Mouse (Mus musculus): ENCODE measurements around the gene 5530401A14Rik. TPM values are rescaled to one million over a fixed set of nuclear protein-coding genes. Genes with fewer than 3 reads are reported as not detected.
A peak's percentile ranks its signal among the peaks of the same experiment; 100 is the strongest.

The 5530401A14Rik gene
- polyA plus RNA-seq, 1 experiment = 0.01 TPM

GRCm38 (mm10) chr11:81937516-81937915 lies 77.0 kb downstream of the 5530401A14Rik start:
- DNase-seq (ENCODE audit: low read depth) = no peak
- TF ChIP-seq CTCF (IDR thresholded peaks at IDR 0.05; ENCODE audit: borderline replicate concordance, extremely low read depth, insufficient read depth, insufficient read length) = no peak
- TF ChIP-seq POLR2A (IDR thresholded peaks at IDR 0.05; ENCODE audit: borderline replicate concordance, extremely low read depth, insufficient read depth, insufficient read length, poor library complexity, severe bottlenecking) = no peak

GRCm38 (mm10) chr11:81940988-81941387 lies 80.5 kb downstream of the 5530401A14Rik start:
- TF ChIP-seq POLR2A (IDR thresholded peaks at IDR 0.05; ENCODE audit: borderline replicate concordance, extremely low read depth, insufficient read depth, insufficient read length, poor library complexity, severe bottlenecking) = no peak
- TF ChIP-seq CTCF (IDR thresholded peaks at IDR 0.05; ENCODE audit: borderline replicate concordance, extremely low read depth, insufficient read depth, insufficient read length) = peak; percentile 70
- peak; percentile 38 for DNase-seq (ENCODE audit: low read depth)

DNA sequence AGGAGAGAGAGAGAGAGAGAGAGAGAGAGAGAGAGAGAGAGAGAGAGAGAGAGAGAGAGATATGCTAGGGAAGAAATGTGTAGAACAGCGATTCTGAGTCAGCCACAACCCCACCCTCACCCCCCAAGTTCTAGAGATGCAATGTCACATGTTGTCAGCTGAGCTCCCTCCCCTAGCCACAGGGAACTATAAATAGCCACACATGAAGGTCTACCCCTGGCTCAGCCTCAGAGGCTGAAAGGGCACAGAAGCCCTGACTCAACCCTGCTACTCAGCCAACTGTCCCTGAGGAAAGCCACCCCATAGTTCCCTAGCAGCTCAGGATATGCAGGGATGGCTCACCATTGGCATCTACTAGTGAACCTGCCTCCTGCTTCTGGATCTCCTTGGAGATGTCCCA lies 81.7 kb downstream of the 5530401A14Rik start:
- DNase-seq (ENCODE audit: low read depth) = no peak
- TF ChIP-seq CTCF (IDR thresholded peaks at IDR 0.05; ENCODE audit: borderline replicate concordance, extremely low read depth, insufficient read depth, insufficient read length) (no peak), POLR2A (IDR thresholded peaks at IDR 0.05; ENCODE audit: borderline replicate concordance, extremely low read depth, insufficient read depth, insufficient read length, poor library complexity, severe bottlenecking) (no peak)

Other genes with a start within 250 kb of the 5530401A14Rik start
- 12.4 and 24.0 TPM in 2 replicates for gene Asic2, start 107.8 kb downstream of the 5530401A14Rik start, polyA plus RNA-seq (2012; rRNA removed)
- gene Ccl2, start 174.9 kb downstream of the 5530401A14Rik start, polyA plus RNA-seq (2012; rRNA removed) = 0.72 and 0.74 TPM in 2 replicates
- gene Gm17268, start 177.9 kb downstream of the 5530401A14Rik start, polyA plus RNA-seq (2012; rRNA removed) = not detected in 2 replicates
- 0.18 and 0.40 TPM in 2 replicates for gene Ccl7, start 185.0 kb downstream of the 5530401A14Rik start, polyA plus RNA-seq (2012; rRNA removed)
- gene Ccl11, start 197.2 kb downstream of the 5530401A14Rik start, polyA plus RNA-seq (2012; rRNA removed) = 0.31 and 0.37 TPM in 2 replicates
- 1.1 and 1.3 TPM in 2 replicates for gene Ccl12, start 241.2 kb downstream of the 5530401A14Rik start, polyA plus RNA-seq (2012; rRNA removed)